Mouse (Mus musculus) heart, embryonic 14.5 days (tissue): ENCODE results near the gene Irf2bp2. TPM values are rescaled to one million over a fixed set of nuclear protein-coding genes. Genes with fewer than 3 reads are reported as not detected.
A peak's percentile ranks its signal among the peaks of the same experiment; 100 is the strongest.

Experiments
- ATAC-seq: fragments of 200-750 bp; cut with Nextera tagmentation; 2 replicates; pipeline ENCODE4 v1.8.0; 2017; ENCODE audit warnings: low read depth, moderate TSS enrichment; ENCODE audit not compliant: insufficient number of reproducible peaks, insufficient read depth, low FRiP score
- H3K27ac ChIP-seq, 2 experiments: fragments of 200-500 bp in 1 of 2; fragments of 300-500 bp in 1 of 2; sonication (generic) in 1 of 2; replicated peaks in 1 of 2; 2 replicates each; pipeline ENCODE4 v1.5.1; 2012 to 2014; ENCODE audit warnings: low read depth in 2 of 2, low read length in 2 of 2, control low read depth in 1 of 2, mild to moderate bottlenecking in 1 of 2, mixed read lengths in 1 of 2; ENCODE audit not compliant: control insufficient read depth in 1 of 2, insufficient read depth in 1 of 2
- H3K27me3 ChIP-seq: fragments of 300-500 bp; sonication (generic); 2 replicates; pipeline ENCODE4 v1.6.1; 2014; ENCODE audit warnings: mild to moderate bottlenecking, low read length, control low read depth; ENCODE audit not compliant: control insufficient read depth, insufficient read depth
- H3K36me3 ChIP-seq: fragments of 300-500 bp; sonication (generic); 2 replicates; pipeline ENCODE4 v1.6.1; 2014; ENCODE audit warnings: mild to moderate bottlenecking, control low read depth, low read length, mixed read lengths; ENCODE audit not compliant: control insufficient read depth, insufficient read depth
- H3K4me1 ChIP-seq, 2 experiments: fragments of 200-500 bp in 1 of 2; fragments of 300-500 bp in 1 of 2; sonication (generic) in 1 of 2; 2 replicates each; pipeline ENCODE4 v1.6.1; 2012 to 2014; ENCODE audit warnings: low read length in 2 of 2, control low read depth in 1 of 2, mixed read lengths in 1 of 2; ENCODE audit not compliant: control insufficient read depth in 2 of 2, insufficient read depth in 2 of 2
- H3K4me2 ChIP-seq: fragments of 300-500 bp; sonication (generic); 2 replicates; pipeline ENCODE4 v1.6.1; 2014; ENCODE audit warnings: mild to moderate bottlenecking, low read length
- H3K4me3 ChIP-seq, 2 experiments: fragments of 200-500 bp in 1 of 2; fragments of 300-500 bp in 1 of 2; sonication (generic) in 1 of 2; 2 replicates each; pipeline ENCODE4 v1.5.1; 2012 to 2014; ENCODE audit warnings: low read length in 2 of 2, mild to moderate bottlenecking in 2 of 2, control low read depth in 1 of 2, low read depth in 1 of 2, moderate library complexity in 1 of 2; ENCODE audit not compliant: control insufficient read depth in 1 of 2, insufficient read depth in 1 of 2
- H3K9ac ChIP-seq: fragments of 300-500 bp; sonication (generic); 2 replicates; pipeline ENCODE4 v1.6.1; 2014; ENCODE audit warnings: mild to moderate bottlenecking, low read length
- H3K9me3 ChIP-seq: fragments of 300-500 bp; sonication (generic); 2 replicates; pipeline ENCODE4 v1.6.1; 2016; ENCODE audit warnings: low read length, control low read depth; ENCODE audit not compliant: control insufficient read depth
- WGBS: fragments of 180-500 bp; shearing (Covaris S2); extraction: QIAGEN DNeasy Blood & Tissue Kit; methylation state at CpG from one replicate; pipeline ENCODE4 v1.1.7; 2014; 5-methylcytosine and 5-hydroxymethylcytosine counted together
- polyA plus RNA-seq: library from polyadenylated mRNA; unstranded; fragments of >200 nt; fragmentation: Nextera tagmentation; extraction: Ambion mirVana; gene quantifications from 2 replicates; pipeline ENCODE4 v1.2.1, GENCODE M21; 2014

The Irf2bp2 gene
- polyA plus RNA-seq, 1 experiment from 2014 or later: 9.1 TPM

- Histone ChIP-seq H3K4me3 (no peak overlapping the region), H3K9ac (no peak overlapping the region), H3K9me3 (peaks cover 15% of the 10 kb centered on the region), H3K36me3 (no peaks in the 10 kb centered on the region), H3K4me2 (no peak overlapping the region), H3K27ac (no peak overlapping the region), H3K27me3 (no peaks in the 10 kb centered on the region), H3K4me1 (no peaks in the 10 kb centered on the region)
- ATAC-seq: no peak
- WGBS: 85% methylated on average over 11 of the region's 11 CpGs
Observed at GRCm38 (mm10) chr8:126626415-126626814, 32.6 kb upstream of the Irf2bp2 start.

- no peak overlapping the region for H3K27ac ChIP-seq
Observed at GRCm38 (mm10) chr8:126622111-126622795, 28.5 kb upstream of the Irf2bp2 start.

DNA sequence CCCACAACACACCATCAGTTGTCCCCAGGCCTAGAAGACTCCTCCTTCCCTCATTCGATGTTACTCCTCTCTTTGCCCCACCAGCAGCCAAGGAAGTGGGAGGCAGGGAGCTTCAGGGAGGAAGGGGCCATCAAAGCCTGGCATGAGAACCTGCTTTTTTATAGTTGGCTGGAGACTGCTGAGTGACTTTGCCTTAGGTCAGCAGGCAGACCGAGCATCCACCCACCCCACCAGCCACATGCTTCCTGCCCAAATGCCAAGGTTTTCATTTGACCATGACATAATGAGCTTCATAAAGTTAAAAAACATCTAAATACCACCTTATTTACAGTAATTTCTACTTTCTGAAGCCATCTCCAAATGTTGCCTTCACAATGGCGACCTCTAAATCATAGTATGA lies 26.9 kb upstream of the Irf2bp2 start:
- Histone ChIP-seq H3K27ac (no peak overlapping the region), H3K9me3 (no peaks in the 10 kb centered on the region), H3K4me3 (no peak overlapping the region), H3K27me3 (no peaks in the 10 kb centered on the region), H3K9ac (no peak overlapping the region), H3K4me2 (no peak overlapping the region), H3K36me3 (no peaks in the 10 kb centered on the region), H3K4me1 (peaks cover 2% of the 10 kb centered on the region in 2 experiments; a peak in 3 of 4 replicates)
- WGBS: 69% methylated on average over 3 of the region's 3 CpGs
- no peak for ATAC-seq

More at GRCm38 (mm10) chr8:126622111-126622795, 28.5 kb upstream of the Irf2bp2 start:
- Histone ChIP-seq H3K9me3 (no peaks in the 10 kb centered on the region), H3K4me3 (no peak overlapping the region), H3K9ac (no peak overlapping the region), H3K4me2 (no peak overlapping the region), H3K36me3 (no peaks in the 10 kb centered on the region), H3K4me1 (no peaks in the 10 kb centered on the region), H3K27me3 (no peaks in the 10 kb centered on the region)
- no peak for ATAC-seq
- 88% methylated on average over 9 of the region's 9 CpGs for WGBS

DNA sequence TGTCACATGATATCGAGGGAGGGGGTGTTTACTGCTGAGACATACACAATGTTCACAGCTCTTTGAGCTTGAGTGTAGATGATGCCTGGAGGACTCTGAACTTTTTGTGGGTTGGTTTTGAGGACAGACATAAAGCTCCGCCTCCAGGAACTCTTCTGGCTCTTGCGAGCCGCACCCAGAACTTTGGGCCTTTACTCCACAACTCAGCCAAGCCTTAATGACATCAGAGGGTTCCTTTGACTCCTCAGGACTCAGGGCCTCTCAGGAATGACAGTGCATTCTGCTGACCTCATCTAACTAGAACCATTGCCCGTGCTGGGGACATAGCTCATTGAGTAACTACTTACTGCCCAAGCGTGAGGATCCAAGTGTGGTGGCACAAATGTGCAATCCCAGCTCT lies 25.7 kb upstream of the Irf2bp2 start:
- H3K4me3 ChIP-seq: no peak overlapping the region
- H3K27me3 ChIP-seq: no peaks in the 10 kb centered on the region
- H3K27ac ChIP-seq: no peak overlapping the region
- peaks cover 12 to 13% of the 10 kb centered on the region in 2 experiments for H3K4me1 ChIP-seq
- H3K9ac ChIP-seq: no peak overlapping the region
- no peaks in the 10 kb centered on the region for H3K9me3 ChIP-seq
- no peak overlapping the region for H3K4me2 ChIP-seq
- 89% methylated on average over 6 of the region's 6 CpGs for WGBS
- no peaks in the 10 kb centered on the region for H3K36me3 ChIP-seq
- no peak for ATAC-seq

DNA sequence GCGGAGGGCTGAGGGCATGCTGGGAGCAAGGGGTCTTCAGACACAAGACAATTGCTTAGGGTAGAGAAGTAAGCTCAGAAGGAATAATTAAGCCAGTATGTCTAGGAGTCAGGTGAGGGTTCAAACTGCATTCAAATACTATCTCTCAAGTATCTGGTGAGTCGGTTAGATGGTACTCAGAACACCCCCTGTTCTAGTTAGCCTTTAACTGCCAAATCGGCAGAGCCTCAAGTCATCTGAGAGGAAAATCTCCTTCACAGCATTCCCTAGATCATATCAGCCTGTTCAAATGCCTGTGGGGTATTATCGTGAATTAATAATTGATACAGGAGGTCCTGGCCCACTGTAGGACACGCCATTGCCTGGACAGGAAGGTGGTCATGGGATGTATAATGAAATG lies 23.9 kb upstream of the Irf2bp2 start:
- ATAC-seq: no peak
- Histone ChIP-seq H3K4me3 (no peak overlapping the region), H3K9ac (no peak overlapping the region), H3K36me3 (no peaks in the 10 kb centered on the region), H3K9me3 (no peaks in the 10 kb centered on the region), H3K4me1 (peaks cover 14 to 17% of the 10 kb centered on the region in 2 experiments), H3K4me2 (no peak overlapping the region), H3K27ac (no peak overlapping the region), H3K27me3 (no peaks in the 10 kb centered on the region)
- 87% methylated on average over 5 of the region's 5 CpGs for WGBS

- H3K27ac ChIP-seq: no peak overlapping the region
- H3K4me1 ChIP-seq: peaks cover 14 to 17% of the 10 kb centered on the region in 2 experiments
- H3K9me3 ChIP-seq: no peaks in the 10 kb centered on the region
- H3K27me3 ChIP-seq: no peaks in the 10 kb centered on the region
- H3K4me3 ChIP-seq: no peak overlapping the region
- H3K9ac ChIP-seq: no peak overlapping the region
- WGBS: 59% methylated on average over 5 of the region's 5 CpGs
- no peaks in the 10 kb centered on the region for H3K36me3 ChIP-seq
- no peak overlapping the region for H3K4me2 ChIP-seq
- ATAC-seq: no peak
Observed at GRCm38 (mm10) chr8:126616736-126617135, 22.9 kb upstream of the Irf2bp2 start.

DNA sequence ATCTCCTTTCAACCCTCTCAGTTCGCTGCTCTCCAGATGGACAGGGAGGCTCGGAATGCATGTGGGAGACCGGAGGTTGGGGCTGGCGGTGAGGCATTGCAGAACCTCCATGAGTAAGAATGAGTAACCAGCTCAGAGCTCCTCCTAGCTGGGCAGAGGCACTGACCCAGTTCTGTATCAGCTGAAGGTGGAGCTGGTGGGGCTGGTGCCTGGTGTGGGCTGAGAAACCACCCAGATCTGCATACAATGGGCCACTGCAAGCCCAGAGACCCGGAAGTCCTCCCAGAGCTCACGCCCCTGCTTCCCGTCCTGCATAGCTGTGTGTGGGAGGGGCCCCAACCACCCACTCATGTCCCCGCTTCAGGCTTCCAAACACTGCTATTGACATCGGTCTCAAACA lies 22.0 kb upstream of the Irf2bp2 start:
- 47% methylated on average over 9 of the region's 9 CpGs for WGBS
- no peaks in the 10 kb centered on the region for H3K27me3 ChIP-seq
- H3K36me3 ChIP-seq: no peaks in the 10 kb centered on the region
- no peaks in the 10 kb centered on the region for H3K9me3 ChIP-seq
- ATAC-seq: no peak; the same call in 1 of the 2 replicates
- peaks cover 14 to 17% of the 10 kb centered on the region in 2 experiments for H3K4me1 ChIP-seq
- no peak overlapping the region for H3K4me2 ChIP-seq
- H3K4me3 ChIP-seq: no peak overlapping the region
- H3K9ac ChIP-seq: no peak overlapping the region
- H3K27ac ChIP-seq: peak overlapping the region; percentile 20 to 36; a peak in 3 of 4 replicates

DNA sequence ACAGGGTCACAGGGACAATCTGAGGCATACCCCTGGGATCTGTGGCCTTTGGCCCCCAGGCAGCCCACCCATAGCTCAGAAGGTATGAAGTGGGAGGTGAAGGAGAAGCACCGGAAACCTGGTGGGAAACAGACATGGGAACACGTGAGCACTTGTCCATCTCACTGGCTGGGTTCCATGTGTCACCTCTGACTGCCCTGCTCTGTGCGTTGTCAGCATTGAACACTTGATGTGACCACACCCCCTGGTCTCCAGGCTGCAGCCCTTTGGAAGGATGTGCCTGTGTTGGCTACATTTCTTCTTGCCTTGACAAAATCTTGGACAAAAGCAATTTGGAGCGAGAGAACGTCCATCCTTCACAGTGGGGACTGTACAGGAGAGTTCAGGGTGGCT lies 20.9 kb upstream of the Irf2bp2 start:
- Histone ChIP-seq H3K27ac (no peak overlapping the region), H3K4me2 (no peak overlapping the region), H3K4me3 (no peak overlapping the region), H3K4me1 (peaks cover 14 to 17% of the 10 kb centered on the region in 2 experiments), H3K9ac (no peak overlapping the region), H3K9me3 (no peaks in the 10 kb centered on the region), H3K36me3 (no peaks in the 10 kb centered on the region), H3K27me3 (no peaks in the 10 kb centered on the region)
- ATAC-seq: no peak
- WGBS: 50% methylated on average over 5 of the region's 5 CpGs
